Mouse (Mus musculus): ENCODE results near the gene Cdk6.

GRCm38 (mm10) chr5:3502610-3503350, 161.5 kb downstream of the Cdk6 start:
- TF ChIP-seq CTCF (IDR thresholded peaks at IDR 0.05; ENCODE audit: control insufficient read depth, insufficient read depth, insufficient read length) = no peak
- TF ChIP-seq MAX (IDR thresholded peaks at IDR 0.05) = peak; percentile 88
- TF ChIP-seq MYOD1 (IDR thresholded peaks at IDR 0.05; ENCODE audit: control insufficient read depth, insufficient read length, low read depth) = peak; percentile 38
- TF ChIP-seq USF1 (IDR thresholded peaks at IDR 0.05; ENCODE audit: low read depth) = no peak
- TF ChIP-seq CEBPB (IDR thresholded peaks at IDR 0.05; ENCODE audit: low read depth) = peak; percentile 4
- no peak for TF ChIP-seq MYOG (IDR thresholded peaks at IDR 0.05; ENCODE audit: control insufficient read depth, extremely low read depth, insufficient read length)
- no peak for TF ChIP-seq FOSL1 (IDR thresholded peaks at IDR 0.05; ENCODE audit: insufficient read depth, low read length, poor library complexity, severe bottlenecking)
